Mouse (Mus musculus) skeletal muscle tissue, adult 2 months (tissue): ENCODE data around the gene Nfkbie.

Experiments
- DNase-seq: peaks from one replicate; pipeline ENCODE4 v3.0.0-alpha.2; 2012; ENCODE audit warnings: low read depth, low spot score

Nfkbie gene

GRCm38 (mm10) chr17:45555452-45556106 lies at the start of gene Nfkbie:
Nfkbie (plus strand) TSS chr17:45555703.
- peak; percentile 85 for DNase-seq

- DNase-seq = no peak
Observed at GRCm38 (mm10) chr17:45505941-45506465, 49.5 kb upstream of the Nfkbie start.

- peak; percentile 86 for DNase-seq
Observed at GRCm38 (mm10) chr17:45506700-45507189, 48.8 kb upstream of the Nfkbie start, which contains the start of gene Aars2. Aars2 (plus strand) TSS chr17:45506841.

- no peak for DNase-seq
Observed at GRCm38 (mm10) chr17:45510871-45511270, 44.6 kb upstream of the Nfkbie start.

GRCm38 (mm10) chr17:45511757-45512156 lies 43.7 kb upstream of the Nfkbie start:
- DNase-seq = no peak

GRCm38 (mm10) chr17:45515204-45515726 lies 40.2 kb upstream of the Nfkbie start:
- DNase-seq = no peak

- DNase-seq = no peak
Observed at GRCm38 (mm10) chr17:45515806-45516205, 39.7 kb upstream of the Nfkbie start.

- peak; percentile 48 for DNase-seq
Observed at GRCm38 (mm10) chr17:45516488-45516887, 39.0 kb upstream of the Nfkbie start.

GRCm38 (mm10) chr17:45517135-45517534 lies 38.4 kb upstream of the Nfkbie start:
- no peak for DNase-seq

GRCm38 (mm10) chr17:45517549-45518215 lies 37.8 kb upstream of the Nfkbie start:
- no peak for DNase-seq

GRCm38 (mm10) chr17:45518766-45519475 lies 36.6 kb upstream of the Nfkbie start:
- no peak for DNase-seq

- no peak for DNase-seq
Observed at GRCm38 (mm10) chr17:45520136-45520535, 35.4 kb upstream of the Nfkbie start.

GRCm38 (mm10) chr17:45523263-45523662 lies 32.2 kb upstream of the Nfkbie start, which contains the start of gene Tcte1:
Tcte1 (plus strand) TSS chr17:45523434.
- no peak for DNase-seq

- no peak for DNase-seq
Observed at GRCm38 (mm10) chr17:45524961-45525360, 30.5 kb upstream of the Nfkbie start.

GRCm38 (mm10) chr17:45526571-45526970 lies 28.9 kb upstream of the Nfkbie start:
- no peak for DNase-seq

- no peak for DNase-seq
Observed at GRCm38 (mm10) chr17:45530346-45530782, 25.1 kb upstream of the Nfkbie start.

- no peak for DNase-seq
Observed at GRCm38 (mm10) chr17:45532896-45533295, 22.6 kb upstream of the Nfkbie start.

- no peak for DNase-seq
Observed at GRCm38 (mm10) chr17:45536264-45536663, 19.2 kb upstream of the Nfkbie start.

GRCm38 (mm10) chr17:45538394-45538793 lies 17.1 kb upstream of the Nfkbie start:
- no peak for DNase-seq

- no peak for DNase-seq
Observed at GRCm38 (mm10) chr17:45539664-45540063, 15.8 kb upstream of the Nfkbie start.

- no peak for DNase-seq
Observed at GRCm38 (mm10) chr17:45542129-45542528, 13.4 kb upstream of the Nfkbie start.

GRCm38 (mm10) chr17:45542705-45543104 lies 12.8 kb upstream of the Nfkbie start:
- DNase-seq = no peak
